Mouse (Mus musculus) kidney, postnatal 10 days (tissue): Measurements from ENCODE around the gene Vegfb.
A peak's percentile ranks its signal among the peaks of the same experiment; 100 is the strongest.

Source experiments
- DNase-seq: peaks from one replicate; pipeline ENCODE4 v3.0.0; 2021; ENCODE audit warnings: mixed read lengths

Gene Vegfb

DNA sequence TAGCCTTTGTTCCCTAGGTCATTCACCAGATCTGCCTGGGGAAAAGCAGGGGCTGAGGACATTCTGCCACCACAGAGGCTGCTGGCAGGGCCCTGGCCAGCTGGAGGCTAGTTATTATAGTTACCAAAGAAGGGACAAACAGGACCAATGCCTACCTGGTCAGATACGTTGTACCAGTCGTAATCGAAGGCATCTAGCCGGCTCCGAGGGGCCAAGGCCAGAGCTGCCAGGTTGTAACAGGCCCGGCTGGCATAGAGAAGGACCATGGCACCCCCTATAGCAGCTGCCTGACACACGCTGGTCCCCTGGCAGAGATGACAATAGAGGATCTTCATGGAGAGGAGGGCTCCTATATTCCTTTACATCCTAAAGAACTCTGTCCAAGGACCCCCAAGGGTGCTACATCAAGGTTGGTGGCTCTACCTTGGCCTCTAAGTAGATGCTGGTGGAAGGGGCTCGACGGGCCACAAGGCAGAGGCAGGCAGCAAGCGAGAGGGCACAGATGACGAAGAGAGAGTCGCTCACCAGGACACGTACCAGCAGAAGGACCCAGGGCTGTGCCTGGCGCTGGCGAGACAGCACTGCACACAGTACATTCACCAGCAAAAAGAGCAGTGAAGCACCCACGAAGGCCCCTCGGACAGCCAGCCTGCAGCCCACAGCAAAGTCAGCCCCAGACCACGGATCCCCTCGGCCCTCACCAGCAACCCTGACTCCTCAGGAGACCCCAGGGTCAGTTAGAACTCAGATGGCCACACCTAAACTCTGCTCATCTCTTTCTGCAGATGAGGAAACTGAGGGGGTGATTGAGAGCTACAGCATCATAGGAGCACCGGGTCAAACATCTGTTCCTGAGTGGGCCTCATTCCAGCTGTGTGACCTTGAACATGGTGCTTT lies 48.1 kb downstream of the Vegfb start:
- DNase-seq = no peak

DNA sequence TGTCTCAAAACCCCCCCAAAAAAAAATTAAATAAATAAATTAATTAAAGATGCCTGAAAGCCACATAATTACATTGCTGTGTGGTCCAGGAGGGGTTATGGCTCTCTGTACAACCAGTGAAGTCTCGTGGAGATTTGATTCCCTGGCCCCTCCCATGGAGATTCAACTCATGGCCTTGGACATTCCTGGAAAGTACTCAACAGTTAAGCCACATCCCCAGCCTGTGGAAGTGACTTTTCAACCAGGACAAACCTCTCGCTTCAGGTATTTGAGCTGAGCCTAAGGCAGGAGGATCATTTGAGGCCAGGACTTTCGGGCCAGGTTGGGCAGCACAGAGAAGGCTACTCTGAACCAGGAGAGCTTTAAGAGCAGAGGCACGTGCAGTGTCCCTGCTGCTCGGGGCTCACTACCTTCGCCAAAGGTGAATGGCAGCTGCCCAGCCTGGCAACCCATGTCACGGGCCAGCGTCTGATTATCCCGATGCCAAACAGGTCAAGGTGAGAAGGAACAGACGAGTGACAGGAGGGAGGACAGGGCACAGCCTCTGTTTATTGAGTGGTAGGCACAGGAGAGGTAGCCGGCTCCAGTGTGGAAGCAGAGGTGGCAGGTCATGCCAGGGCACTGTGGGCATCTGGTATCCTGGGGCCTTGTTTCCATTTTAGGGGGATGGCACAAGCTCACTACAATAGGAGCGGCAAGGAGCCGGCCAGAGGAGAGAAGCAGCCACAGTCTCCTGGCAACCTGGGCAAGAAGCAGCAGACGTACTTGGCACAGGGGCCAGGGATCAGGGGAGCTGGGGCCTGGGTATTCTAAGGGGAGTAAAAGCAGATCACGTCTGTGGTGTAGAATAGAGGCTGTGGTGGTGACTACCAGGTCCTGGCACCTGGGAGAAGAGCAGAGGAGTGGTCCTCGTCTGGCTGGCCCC lies 49.6 kb downstream of the Vegfb start:
- no peak for DNase-seq

DNA sequence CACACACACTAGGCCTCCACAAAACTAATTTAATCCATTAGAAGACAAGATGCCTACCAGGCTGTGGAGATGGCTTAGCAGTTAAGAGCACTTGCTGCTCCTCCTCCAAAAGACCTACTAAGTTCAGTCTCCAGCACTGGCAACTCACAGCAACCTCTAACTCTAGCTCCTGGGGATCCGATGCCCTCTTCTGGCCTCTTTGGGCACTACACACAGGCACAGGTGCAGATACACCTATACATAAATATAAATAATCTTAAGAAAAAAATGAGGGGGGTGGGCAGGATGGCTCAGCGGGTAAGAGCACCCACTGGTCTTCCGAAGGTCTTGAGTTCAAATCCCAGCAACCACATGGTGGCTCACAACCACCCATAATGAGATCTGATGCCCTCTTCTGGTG lies 51.2 kb downstream of the Vegfb start:
- DNase-seq = no peak

GRCm38 (mm10) chr19:6934195-6934977 lies 53.1 kb downstream of the Vegfb start, which contains the start of gene Kcnk4:
Gene Kcnk4, minus strand, starts transcription at chr19:6934515.
- DNase-seq = no peak

GRCm38 (mm10) chr19:6933436-6934194 lies 53.8 kb downstream of the Vegfb start:
- DNase-seq = peak; percentile 58

GRCm38 (mm10) chr19:6933102-6933435 lies 54.4 kb downstream of the Vegfb start:
- no peak for DNase-seq
